Mouse (Mus musculus) embryonic facial prominence, embryonic 12.5 days (tissue): Measurements from ENCODE around the gene Slc35f3. TPM values are rescaled to one million over a fixed set of nuclear protein-coding genes. Genes with fewer than 3 reads are reported as not detected.

Experiments
- ATAC-seq: fragments of 200-750 bp; cut with Nextera tagmentation; 2 replicates; pipeline ENCODE4 v1.8.0; 2017; ENCODE audit not compliant: insufficient number of reproducible peaks, insufficient read depth, low FRiP score, low TSS enrichment
- H3K27ac ChIP-seq: fragments of 300-500 bp; sonication (generic); 2 replicates; pipeline ENCODE4 v1.5.1; 2016; ENCODE audit warnings: mild to moderate bottlenecking
- H3K27me3 ChIP-seq: fragments of 300-500 bp; sonication (generic); 2 replicates; pipeline ENCODE4 v1.6.1; 2016; ENCODE audit warnings: mild to moderate bottlenecking, moderate library complexity
- H3K36me3 ChIP-seq: fragments of 300-500 bp; sonication (generic); 2 replicates; pipeline ENCODE4 v1.6.1; 2016; ENCODE audit warnings: mild to moderate bottlenecking
- H3K4me1 ChIP-seq: fragments of 300-500 bp; sonication (generic); 2 replicates; pipeline ENCODE4 v1.6.1; 2016
- H3K4me2 ChIP-seq: fragments of 300-500 bp; sonication (generic); replicated peaks from 2 replicates; pipeline ENCODE4 v1.6.1; 2016; ENCODE audit warnings: mild to moderate bottlenecking, moderate library complexity
- H3K4me3 ChIP-seq: fragments of 300-500 bp; sonication (generic); 2 replicates; pipeline ENCODE4 v1.5.1; 2016; ENCODE audit warnings: mild to moderate bottlenecking
- H3K9ac ChIP-seq: fragments of 300-500 bp; sonication (generic); 2 replicates; pipeline ENCODE4 v1.6.1; 2016; ENCODE audit warnings: mild to moderate bottlenecking, moderate library complexity
- H3K9me3 ChIP-seq: fragments of 300-500 bp; sonication (generic); 2 replicates; pipeline ENCODE4 v1.6.1; 2016; ENCODE audit warnings: mild to moderate bottlenecking, moderate library complexity
- WGBS: fragments of 180-500 bp; shearing (Covaris S2); methylation state at CpG from one replicate; pipeline ENCODE4 v1.1.7; 2016; 5-methylcytosine and 5-hydroxymethylcytosine counted together
- polyA plus RNA-seq: library from polyadenylated mRNA; unstranded; fragments of >200 nt; fragmentation: Nextera tagmentation; extraction: Ambion mirVana; gene quantifications from 2 replicates; pipeline ENCODE4 v1.2.1, GENCODE M21; 2016

Gene Slc35f3
- polyA plus RNA-seq, 1 experiment from 2014 or later = 0.73 TPM

DNA sequence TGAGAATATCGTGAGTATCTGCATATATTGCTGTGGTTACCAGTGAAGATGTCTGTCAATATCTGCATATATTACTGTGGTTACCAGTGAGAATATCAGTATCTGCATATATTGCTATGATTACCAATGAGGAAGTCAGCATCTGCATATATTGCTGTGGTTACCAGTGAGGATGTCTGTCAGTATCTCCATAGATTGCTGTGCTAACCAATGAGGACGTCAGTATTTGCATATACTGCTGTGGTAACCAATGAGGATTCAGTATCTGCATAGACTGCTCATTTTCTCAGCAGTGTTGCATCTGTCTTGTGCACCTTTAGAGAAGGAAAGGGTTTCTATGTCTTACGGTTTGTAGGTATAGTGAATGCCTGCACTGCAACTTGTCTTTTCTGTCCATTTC lies 122.5 kb downstream of the Slc35f3 start:
- Histone ChIP-seq H3K4me1 (peaks cover 15% of the 10 kb centered on the region), H3K27ac (no peak overlapping the region), H3K4me3 (no peak overlapping the region), H3K4me2 (no peak overlapping the region), H3K9me3 (no peaks in the 10 kb centered on the region), H3K9ac (no peak overlapping the region), H3K27me3 (no peaks in the 10 kb centered on the region), H3K36me3 (peaks cover 7% of the 10 kb centered on the region)
- 75% methylated on average over 3 of the region's 3 CpGs for WGBS
- ATAC-seq = no peak

DNA sequence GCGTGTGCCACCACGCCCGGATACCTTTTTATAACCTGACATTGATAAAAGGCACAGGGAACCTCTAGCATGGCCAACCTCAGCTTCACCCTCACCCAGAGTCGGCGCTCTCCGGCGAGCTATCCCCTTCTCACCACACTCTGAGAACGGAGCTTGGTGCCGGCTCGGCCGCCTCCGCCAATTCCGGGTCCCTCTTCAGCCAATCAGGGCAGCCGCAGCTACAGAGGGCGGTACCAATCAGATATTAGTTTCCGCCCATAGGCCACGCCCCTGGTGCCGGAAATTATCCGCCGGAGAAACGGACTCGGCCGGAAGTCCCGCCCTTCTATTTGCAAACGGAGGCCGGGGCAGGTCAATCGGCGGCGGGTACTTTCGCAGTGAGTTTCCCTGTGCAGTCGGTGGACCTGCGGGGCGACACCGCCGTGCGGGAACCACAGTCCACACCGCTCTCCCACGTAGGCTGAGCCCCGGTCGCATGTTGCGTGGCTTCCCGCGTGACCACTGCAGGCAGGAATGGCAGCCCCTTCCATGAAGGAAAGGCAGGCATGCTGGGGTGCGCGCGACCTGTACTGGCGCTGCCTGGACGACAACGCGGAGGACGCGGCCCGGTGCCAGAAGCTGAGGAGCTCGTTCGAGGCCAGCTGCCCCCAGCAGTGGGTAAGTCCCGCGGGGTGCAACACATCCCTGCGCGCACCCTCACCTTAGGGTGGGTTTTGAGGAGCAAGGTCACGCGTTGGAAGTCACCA lies 124.0 kb downstream of the Slc35f3 start, which contains the start of gene Coa6:
Gene Coa6 (plus strand): TSS at position 342 of the 746 bp plus-strand sequence.
- under 1% methylated on average over 61 of the region's 61 CpGs for WGBS

DNA sequence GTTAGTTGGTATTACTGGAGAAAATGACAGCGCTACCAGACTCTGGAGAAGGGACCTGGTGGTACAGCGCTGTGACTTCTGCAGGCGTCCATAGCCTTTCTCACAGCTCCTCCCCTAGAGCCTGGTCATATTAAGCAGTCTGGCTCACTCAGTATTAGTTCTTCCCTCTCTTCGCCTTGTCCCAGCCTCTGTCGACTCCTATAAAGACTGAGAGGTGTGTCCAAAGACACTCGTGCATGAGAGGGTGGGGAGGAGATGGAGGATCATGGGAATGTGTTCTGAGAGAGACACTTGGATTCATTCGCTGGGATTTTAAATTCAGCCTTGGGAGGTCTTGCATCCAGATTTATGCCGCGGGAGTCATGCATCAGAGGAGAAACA lies 124.6 kb downstream of the Slc35f3 start:
- ATAC-seq = peak; percentile 66
- Histone ChIP-seq H3K4me2 (peak overlapping the region; percentile 83), H3K27ac (peak overlapping the region; percentile 68; the same call in 1 of the 2 replicates), H3K9ac (peak overlapping the region; percentile 83), H3K4me3 (peak overlapping the region; percentile 80), H3K36me3 (peaks cover 28% of the 10 kb centered on the region), H3K27me3 (no peaks in the 10 kb centered on the region), H3K9me3 (no peaks in the 10 kb centered on the region), H3K4me1 (peaks cover 15% of the 10 kb centered on the region)
- 9% methylated on average over 9 of the region's 9 CpGs for WGBS

More for the DNA sequence above, 124.0 kb downstream of the Slc35f3 start, which contains the start of gene Coa6:
- Histone ChIP-seq H3K27ac (peak within 1 kb of the TSS; percentile 68), H3K9me3 (no peaks in the 10 kb centered on the region), H3K27me3 (no peaks in the 10 kb centered on the region), H3K4me3 (peak within 1 kb of the TSS; percentile 80), H3K36me3 (peaks cover 23% of the 10 kb centered on the region), H3K9ac (peak within 1 kb of the TSS; percentile 83), H3K4me1 (peaks cover 15% of the 10 kb centered on the region), H3K4me2 (peak within 1 kb of the TSS; percentile 83)
- ATAC-seq = peak; percentile 98

DNA sequence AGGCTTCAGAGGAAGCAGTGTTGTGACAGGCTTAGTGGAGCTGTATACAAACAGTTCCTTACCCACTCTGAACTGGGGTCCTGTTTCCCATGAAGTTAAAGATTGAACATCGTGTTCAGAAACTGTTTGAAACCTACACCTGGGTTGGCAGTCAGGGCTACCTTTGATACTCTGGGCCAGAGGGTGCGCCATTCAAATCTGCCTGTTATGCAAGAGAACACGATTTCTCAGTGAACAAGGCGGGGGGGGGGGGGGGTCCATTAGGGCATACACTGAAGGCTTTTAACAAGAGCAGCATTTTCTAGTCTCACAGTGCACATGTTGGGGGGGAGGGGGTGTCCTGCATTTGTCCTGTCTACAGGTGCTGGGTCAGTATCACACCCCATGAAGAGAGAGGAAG lies 125.8 kb downstream of the Slc35f3 start:
- Histone ChIP-seq H3K9me3 (no peaks in the 10 kb centered on the region), H3K36me3 (peaks cover 37% of the 10 kb centered on the region), H3K9ac (no peak overlapping the region), H3K27ac (no peak overlapping the region), H3K4me3 (no peak overlapping the region), H3K4me2 (no peak overlapping the region), H3K4me1 (peaks cover 15% of the 10 kb centered on the region), H3K27me3 (no peaks in the 10 kb centered on the region)
- 85% methylated on average over 4 of the region's 4 CpGs for WGBS
- ATAC-seq = no peak

DNA sequence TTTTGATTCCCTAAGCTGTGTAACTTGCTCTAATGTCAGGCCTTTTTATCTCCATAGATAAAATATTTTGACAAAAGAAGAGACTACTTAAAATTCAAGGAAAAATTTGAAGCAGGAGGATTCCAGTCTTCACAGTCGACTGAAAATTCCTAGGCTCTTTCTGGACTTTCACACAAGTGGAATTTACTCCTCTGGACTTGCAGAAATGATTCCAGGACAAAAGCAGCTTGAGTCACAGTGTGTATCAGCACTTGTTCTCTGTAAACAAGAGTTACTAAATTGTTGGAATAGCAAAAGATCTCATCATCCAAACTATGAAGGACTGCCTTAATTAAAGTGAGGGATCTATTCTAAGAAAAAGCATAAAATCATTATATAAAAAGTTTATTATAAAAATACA lies 126.6 kb downstream of the Slc35f3 start:
- Histone ChIP-seq H3K4me2 (no peak overlapping the region), H3K4me1 (peaks cover 15% of the 10 kb centered on the region), H3K9me3 (no peaks in the 10 kb centered on the region), H3K4me3 (no peak overlapping the region), H3K27me3 (no peaks in the 10 kb centered on the region), H3K9ac (no peak overlapping the region), H3K36me3 (peaks cover 44% of the 10 kb centered on the region), H3K27ac (no peak overlapping the region)
- WGBS = 79% methylated on average over 1 of the region's 1 CpGs
- no peak for ATAC-seq

DNA sequence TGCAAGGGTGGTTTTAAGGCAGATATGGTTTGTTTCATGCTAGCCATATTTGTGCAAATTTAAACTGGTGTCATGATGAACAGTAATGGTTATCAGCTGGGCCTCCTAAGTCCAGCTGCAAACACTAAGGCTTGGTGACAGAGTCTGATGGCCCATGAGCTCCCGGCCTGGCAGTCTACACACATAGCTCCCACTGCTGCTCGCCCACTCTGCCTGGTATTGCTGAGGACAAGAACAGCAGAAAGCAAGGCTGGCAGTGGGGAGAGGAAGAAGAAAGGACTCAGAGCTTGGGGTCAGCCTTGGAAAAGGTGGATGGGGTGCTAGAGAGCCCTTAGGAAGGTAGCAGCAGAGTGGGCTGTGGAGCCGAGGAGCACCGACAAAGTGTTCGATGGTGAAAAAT lies 131.3 kb downstream of the Slc35f3 start:
- Histone ChIP-seq H3K27ac (no peak overlapping the region), H3K4me2 (no peak overlapping the region), H3K9ac (no peak overlapping the region), H3K4me3 (no peak overlapping the region), H3K36me3 (peaks cover 60% of the 10 kb centered on the region), H3K27me3 (no peaks in the 10 kb centered on the region), H3K9me3 (no peaks in the 10 kb centered on the region), H3K4me1 (no peaks in the 10 kb centered on the region)
- no peak for ATAC-seq
- WGBS = 91% methylated on average over 5 of the region's 5 CpGs

DNA sequence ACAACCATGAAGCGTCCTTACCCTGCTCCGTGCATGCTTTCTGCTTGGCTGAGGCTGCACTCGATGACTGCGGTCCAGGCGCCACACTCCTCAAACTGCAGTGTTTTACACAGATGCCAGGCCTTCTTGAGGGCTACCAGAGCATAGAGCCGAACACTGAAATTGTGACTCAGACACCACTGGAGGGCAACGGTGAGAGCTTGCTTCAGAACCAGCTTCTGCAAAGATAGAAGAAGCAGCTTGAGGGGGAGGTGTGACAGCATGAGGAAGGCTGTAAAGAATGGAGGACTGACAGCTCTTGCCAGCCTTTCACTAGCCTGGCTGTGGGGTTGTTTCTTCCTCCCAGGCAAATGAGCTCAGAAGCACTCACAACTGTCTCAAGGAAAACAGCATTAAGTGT lies 135.5 kb downstream of the Slc35f3 start:
- H3K36me3 ChIP-seq = peaks cover 41% of the 10 kb centered on the region
- no peak overlapping the region for H3K4me2 ChIP-seq
- no peak for ATAC-seq
- H3K9ac ChIP-seq = no peak overlapping the region
- H3K9me3 ChIP-seq = no peaks in the 10 kb centered on the region
- no peak overlapping the region for H3K4me3 ChIP-seq
- H3K27ac ChIP-seq = no peak overlapping the region
- H3K4me1 ChIP-seq = no peaks in the 10 kb centered on the region
- 83% methylated on average over 7 of the region's 7 CpGs for WGBS
- H3K27me3 ChIP-seq = no peaks in the 10 kb centered on the region

DNA sequence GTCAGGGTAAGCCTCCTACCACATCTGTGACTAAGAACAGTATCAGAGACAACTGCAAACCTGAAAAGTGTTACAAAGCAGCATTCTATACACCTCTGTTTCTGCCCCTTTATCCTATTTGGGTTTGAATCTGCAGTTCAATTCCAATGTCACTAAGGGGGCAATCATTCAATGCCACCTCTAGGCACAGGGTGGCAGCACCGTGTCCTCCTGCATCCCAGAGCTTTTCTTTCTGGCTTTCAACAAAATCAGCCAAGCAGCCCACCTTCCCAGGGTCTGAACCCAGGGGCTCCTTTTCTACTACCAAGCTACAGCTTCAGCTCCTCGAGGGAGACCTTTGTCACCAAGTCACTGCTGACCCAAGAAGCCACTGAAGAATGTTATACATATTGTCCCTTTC lies 140.6 kb downstream of the Slc35f3 start:
- H3K27me3 ChIP-seq = no peaks in the 10 kb centered on the region
- peaks cover 22% of the 10 kb centered on the region for H3K36me3 ChIP-seq
- no peak overlapping the region for H3K4me3 ChIP-seq
- H3K27ac ChIP-seq = no peak overlapping the region
- WGBS = 69% methylated on average over 2 of the region's 2 CpGs
- no peak overlapping the region for H3K4me2 ChIP-seq
- no peak for ATAC-seq
- no peaks in the 10 kb centered on the region for H3K9me3 ChIP-seq
- H3K4me1 ChIP-seq = no peaks in the 10 kb centered on the region
- no peak overlapping the region for H3K9ac ChIP-seq

Other genes with a start within 250 kb of the Slc35f3 start
- 47.1 TPM in 2 replicates for gene Coa6, start 124.0 kb downstream of the Slc35f3 start, polyA plus RNA-seq
- gene Tarbp1, start 176.5 kb downstream of the Slc35f3 start, polyA plus RNA-seq = 3.0 and 3.2 TPM in 2 replicates